Mouse (Mus musculus): ENCODE data around the gene Syna. TPM values are rescaled to one million over a fixed set of nuclear protein-coding genes. Genes with fewer than 3 reads are reported as not detected.

Syna gene
- polyA plus RNA-seq (2015; fragmentation: Nextera tagmentation; extraction: Ambion mirVana) = not detected in 2 replicates

GRCm38 (mm10) chr5:134560071-134560449 lies at the start of gene Syna:
Syna (minus strand) TSS chr5:134560171.
- Histone ChIP-seq H3K27ac (ENCODE audit: low read length) (no peak within 1 kb of the TSS), H3K4me1 (ENCODE audit: control insufficient read depth, insufficient read depth, low read length) (peaks cover 8% of the 10 kb centered on the region), H3K36me3 (ENCODE audit: control insufficient read depth, insufficient read depth, low read length) (no peaks in the 10 kb centered on the region), H3K9me3 (ENCODE audit: control insufficient read depth, low read length) (no peaks in the 10 kb centered on the region), H3K4me3 (ENCODE audit: low read length) (no peak within 1 kb of the TSS), H3K9ac (ENCODE audit: low read depth, low read length) (no peak within 1 kb of the TSS), H3K4me2 (ENCODE audit: low read depth, low read length) (no peak within 1 kb of the TSS), H3K27me3 (replicated peaks; ENCODE audit: control insufficient read depth, insufficient read depth, low read length) (no peaks in the 10 kb centered on the region)
- ATAC-seq = no peak
- 88% methylated on average over 7 of the region's 7 CpGs for WGBS

- no peak overlapping the region for H3K4me2 ChIP-seq (ENCODE audit: low read depth, low read length)
- H3K36me3 ChIP-seq (ENCODE audit: control insufficient read depth, insufficient read depth, low read length) = no peaks in the 10 kb centered on the region
- H3K9ac ChIP-seq (ENCODE audit: low read depth, low read length) = no peak overlapping the region
- ATAC-seq = no peak
- WGBS = 58% methylated on average over 5 of the region's 5 CpGs
- H3K4me3 ChIP-seq (ENCODE audit: low read length) = no peak overlapping the region
- no peaks in the 10 kb centered on the region for H3K9me3 ChIP-seq (ENCODE audit: control insufficient read depth, low read length)
- no peak overlapping the region for H3K27ac ChIP-seq (ENCODE audit: low read length)
- no peaks in the 10 kb centered on the region for H3K27me3 ChIP-seq (replicated peaks; ENCODE audit: control insufficient read depth, insufficient read depth, low read length)
- peaks cover 6% of the 10 kb centered on the region; the same call in 1 of the 2 replicates for H3K4me1 ChIP-seq (ENCODE audit: control insufficient read depth, insufficient read depth, low read length)
These were observed 47.1 kb upstream of the Syna start for GRCm38 (mm10) chr5:134607121-134607520.

DNA sequence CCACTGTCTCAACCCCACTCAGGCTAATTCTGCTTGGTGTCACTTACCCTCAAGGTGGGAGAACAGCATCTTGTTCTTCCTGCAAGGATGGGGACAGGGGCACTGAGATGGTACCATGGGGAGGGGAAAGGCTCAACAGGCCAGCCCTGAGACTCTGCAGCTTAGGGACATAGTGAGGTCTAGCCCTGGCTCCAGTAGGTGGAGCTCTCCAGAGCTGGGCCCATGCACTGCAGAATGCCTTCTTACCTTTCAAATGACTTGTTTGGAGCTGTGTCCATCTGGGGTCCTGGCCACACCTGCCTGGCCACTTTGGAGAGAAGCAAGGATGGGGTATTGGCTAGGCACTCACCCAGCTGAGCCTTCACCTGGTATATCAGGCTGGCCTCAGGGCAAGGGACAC lies 46.3 kb upstream of the Syna start:
- no peak for ATAC-seq
- no peaks in the 10 kb centered on the region for H3K4me1 ChIP-seq (ENCODE audit: control insufficient read depth, insufficient read depth, low read length)
- no peak overlapping the region for H3K4me2 ChIP-seq (ENCODE audit: low read depth, low read length)
- no peaks in the 10 kb centered on the region for H3K9me3 ChIP-seq (ENCODE audit: control insufficient read depth, low read length)
- no peaks in the 10 kb centered on the region for H3K27me3 ChIP-seq (replicated peaks; ENCODE audit: control insufficient read depth, insufficient read depth, low read length)
- H3K9ac ChIP-seq (ENCODE audit: low read depth, low read length) = no peak overlapping the region
- no peaks in the 10 kb centered on the region for H3K36me3 ChIP-seq (ENCODE audit: control insufficient read depth, insufficient read depth, low read length)
- no peak overlapping the region for H3K27ac ChIP-seq (ENCODE audit: low read length)
- no peak overlapping the region for H3K4me3 ChIP-seq (ENCODE audit: low read length)

- Histone ChIP-seq H3K36me3 (ENCODE audit: control insufficient read depth, insufficient read depth, low read length) (no peaks in the 10 kb centered on the region), H3K27me3 (replicated peaks; ENCODE audit: control insufficient read depth, insufficient read depth, low read length) (no peaks in the 10 kb centered on the region), H3K27ac (ENCODE audit: low read length) (no peak overlapping the region), H3K9ac (ENCODE audit: low read depth, low read length) (no peak overlapping the region), H3K9me3 (ENCODE audit: control insufficient read depth, low read length) (no peaks in the 10 kb centered on the region), H3K4me3 (ENCODE audit: low read length) (no peak overlapping the region), H3K4me1 (ENCODE audit: control insufficient read depth, insufficient read depth, low read length) (no peaks in the 10 kb centered on the region), H3K4me2 (ENCODE audit: low read depth, low read length) (no peak overlapping the region)
- 81% methylated on average over 11 of the region's 11 CpGs for WGBS
- ATAC-seq = no peak
These were observed 44.4 kb upstream of the Syna start for GRCm38 (mm10) chr5:134604376-134604775.

- no peaks in the 10 kb centered on the region for H3K4me1 ChIP-seq (ENCODE audit: control insufficient read depth, insufficient read depth, low read length)
- no peak for ATAC-seq
- no peaks in the 10 kb centered on the region for H3K9me3 ChIP-seq (ENCODE audit: control insufficient read depth, low read length)
- H3K4me2 ChIP-seq (ENCODE audit: low read depth, low read length) = no peak overlapping the region
- H3K27me3 ChIP-seq (replicated peaks; ENCODE audit: control insufficient read depth, insufficient read depth, low read length) = no peaks in the 10 kb centered on the region
- WGBS = 85% methylated on average over 10 of the region's 10 CpGs
- H3K36me3 ChIP-seq (ENCODE audit: control insufficient read depth, insufficient read depth, low read length) = peaks cover 24% of the 10 kb centered on the region
- no peak overlapping the region for H3K9ac ChIP-seq (ENCODE audit: low read depth, low read length)
- H3K27ac ChIP-seq (ENCODE audit: low read length) = no peak overlapping the region
- no peak overlapping the region for H3K4me3 ChIP-seq (ENCODE audit: low read length)
These were observed 37.7 kb upstream of the Syna start for GRCm38 (mm10) chr5:134597711-134598110.

DNA sequence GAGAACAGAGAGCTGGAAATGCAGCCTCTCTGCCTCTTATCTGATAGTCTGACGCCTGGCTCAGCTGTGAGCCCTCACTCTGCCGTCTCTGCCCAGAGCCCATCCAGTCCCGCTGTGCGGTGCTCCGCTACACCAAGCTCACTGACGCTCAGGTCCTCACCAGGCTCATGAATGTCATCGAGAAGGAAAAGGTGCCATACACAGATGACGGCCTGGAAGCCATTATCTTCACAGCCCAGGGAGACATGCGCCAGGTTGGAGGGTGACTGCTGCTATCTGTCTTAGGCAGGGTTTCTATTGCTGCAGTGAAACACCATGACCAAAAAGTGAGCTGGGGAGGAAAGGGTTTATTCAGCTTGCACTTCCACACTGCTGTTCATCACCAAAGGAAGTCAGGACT lies 33.1 kb upstream of the Syna start:
- Histone ChIP-seq H3K27me3 (replicated peaks; ENCODE audit: control insufficient read depth, insufficient read depth, low read length) (no peaks in the 10 kb centered on the region), H3K27ac (ENCODE audit: low read length) (no peak overlapping the region), H3K36me3 (ENCODE audit: control insufficient read depth, insufficient read depth, low read length) (peaks cover 32% of the 10 kb centered on the region), H3K4me2 (ENCODE audit: low read depth, low read length) (no peak overlapping the region), H3K9me3 (ENCODE audit: control insufficient read depth, low read length) (no peaks in the 10 kb centered on the region), H3K4me3 (ENCODE audit: low read length) (no peak overlapping the region), H3K4me1 (ENCODE audit: control insufficient read depth, insufficient read depth, low read length) (no peaks in the 10 kb centered on the region), H3K9ac (ENCODE audit: low read depth, low read length) (no peak overlapping the region)
- no peak for ATAC-seq
- 83% methylated on average over 9 of the region's 9 CpGs for WGBS

DNA sequence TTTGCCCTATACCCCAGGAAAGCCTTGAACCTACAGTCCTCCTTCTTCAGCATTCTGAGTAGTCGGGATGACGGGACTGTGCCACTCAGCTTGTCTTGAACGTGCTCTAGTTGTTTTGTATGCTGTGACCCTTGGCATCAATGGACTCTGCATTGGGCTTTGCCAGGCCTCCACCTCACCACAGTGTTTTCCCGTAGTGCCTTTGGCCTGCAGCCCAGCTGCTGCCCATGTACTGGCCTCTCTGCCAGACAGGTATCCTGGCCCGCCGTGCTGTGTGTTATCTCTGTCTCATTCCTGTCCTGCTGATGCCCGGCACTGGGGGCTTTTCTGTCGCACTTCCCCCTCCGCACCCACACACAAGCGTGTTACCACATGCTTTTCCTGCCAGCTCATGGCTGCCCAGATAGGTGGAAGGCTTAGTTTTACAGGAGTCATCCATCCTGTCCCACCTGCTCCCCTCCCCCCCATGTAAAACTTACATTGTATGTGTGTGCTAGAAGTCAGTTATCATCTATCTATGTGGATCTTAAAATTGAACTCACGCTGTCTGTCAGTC lies 32.1 kb upstream of the Syna start:
- Histone ChIP-seq H3K4me3 (ENCODE audit: low read length) (no peak overlapping the region), H3K4me2 (ENCODE audit: low read depth, low read length) (no peak overlapping the region), H3K9me3 (ENCODE audit: control insufficient read depth, low read length) (no peaks in the 10 kb centered on the region), H3K27me3 (replicated peaks; ENCODE audit: control insufficient read depth, insufficient read depth, low read length) (no peaks in the 10 kb centered on the region), H3K9ac (ENCODE audit: low read depth, low read length) (no peak overlapping the region), H3K27ac (ENCODE audit: low read length) (no peak overlapping the region), H3K36me3 (ENCODE audit: control insufficient read depth, insufficient read depth, low read length) (peaks cover 29% of the 10 kb centered on the region), H3K4me1 (ENCODE audit: control insufficient read depth, insufficient read depth, low read length) (no peaks in the 10 kb centered on the region)
- ATAC-seq = no peak
- 86% methylated on average over 11 of the region's 11 CpGs for WGBS

DNA sequence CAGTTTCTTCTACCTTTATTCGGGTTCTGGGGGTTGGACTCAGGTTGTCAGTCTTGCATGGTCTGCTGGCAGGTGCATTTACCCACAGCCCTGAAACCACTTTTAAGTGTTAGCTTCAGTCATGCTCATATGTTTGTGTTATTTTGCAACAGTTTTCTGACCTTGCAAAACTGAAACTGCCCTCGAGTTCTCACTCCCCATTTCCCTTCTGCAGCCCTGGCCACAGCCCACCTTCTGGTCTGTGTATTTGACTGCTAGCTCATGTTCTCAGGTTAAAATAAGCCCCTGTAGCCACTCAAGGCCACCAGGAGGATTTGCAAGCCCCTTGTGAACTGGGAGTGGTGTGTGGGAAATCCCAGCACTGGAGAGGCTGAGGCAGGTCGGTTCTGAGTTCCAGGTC lies 29.9 kb upstream of the Syna start:
- no peak for ATAC-seq
- no peak overlapping the region for H3K4me3 ChIP-seq (ENCODE audit: low read length)
- no peaks in the 10 kb centered on the region for H3K9me3 ChIP-seq (ENCODE audit: control insufficient read depth, low read length)
- H3K4me2 ChIP-seq (ENCODE audit: low read depth, low read length) = no peak overlapping the region
- peaks cover 21% of the 10 kb centered on the region for H3K36me3 ChIP-seq (ENCODE audit: control insufficient read depth, insufficient read depth, low read length)
- 87% methylated on average over 3 of the region's 3 CpGs for WGBS
- no peaks in the 10 kb centered on the region for H3K4me1 ChIP-seq (ENCODE audit: control insufficient read depth, insufficient read depth, low read length)
- no peaks in the 10 kb centered on the region for H3K27me3 ChIP-seq (replicated peaks; ENCODE audit: control insufficient read depth, insufficient read depth, low read length)
- no peak overlapping the region for H3K27ac ChIP-seq (ENCODE audit: low read length)
- no peak overlapping the region for H3K9ac ChIP-seq (ENCODE audit: low read depth, low read length)

DNA sequence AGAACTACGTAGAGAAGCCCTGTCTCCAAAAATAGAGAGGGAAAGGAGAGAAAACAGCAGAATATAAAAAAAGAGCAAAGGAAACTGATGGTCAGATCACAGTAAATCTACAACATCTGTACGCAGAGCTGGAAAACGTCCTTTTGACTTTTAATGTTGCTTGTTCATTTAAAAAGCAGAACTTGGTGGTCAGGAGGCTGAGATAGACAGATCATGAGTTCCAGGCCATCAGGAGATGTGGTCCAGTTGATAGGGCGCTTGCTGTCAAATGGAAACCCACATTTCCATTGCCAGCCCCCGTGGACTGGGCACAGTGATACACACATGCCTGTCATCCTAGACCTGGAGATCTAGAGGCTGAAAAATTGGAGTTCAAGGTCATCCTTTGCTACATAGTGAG lies 24.8 kb upstream of the Syna start:
- WGBS = 87% methylated on average over 5 of the region's 5 CpGs
- H3K27me3 ChIP-seq (replicated peaks; ENCODE audit: control insufficient read depth, insufficient read depth, low read length) = no peaks in the 10 kb centered on the region
- no peaks in the 10 kb centered on the region for H3K9me3 ChIP-seq (ENCODE audit: control insufficient read depth, low read length)
- no peak overlapping the region for H3K9ac ChIP-seq (ENCODE audit: low read depth, low read length)
- no peak overlapping the region for H3K27ac ChIP-seq (ENCODE audit: low read length)
- peaks cover 2% of the 10 kb centered on the region; the same call in 1 of the 2 replicates for H3K36me3 ChIP-seq (ENCODE audit: control insufficient read depth, insufficient read depth, low read length)
- peaks cover 8% of the 10 kb centered on the region for H3K4me1 ChIP-seq (ENCODE audit: control insufficient read depth, insufficient read depth, low read length)
- no peak overlapping the region for H3K4me3 ChIP-seq (ENCODE audit: low read length)
- ATAC-seq = no peak
- no peak overlapping the region for H3K4me2 ChIP-seq (ENCODE audit: low read depth, low read length)

DNA sequence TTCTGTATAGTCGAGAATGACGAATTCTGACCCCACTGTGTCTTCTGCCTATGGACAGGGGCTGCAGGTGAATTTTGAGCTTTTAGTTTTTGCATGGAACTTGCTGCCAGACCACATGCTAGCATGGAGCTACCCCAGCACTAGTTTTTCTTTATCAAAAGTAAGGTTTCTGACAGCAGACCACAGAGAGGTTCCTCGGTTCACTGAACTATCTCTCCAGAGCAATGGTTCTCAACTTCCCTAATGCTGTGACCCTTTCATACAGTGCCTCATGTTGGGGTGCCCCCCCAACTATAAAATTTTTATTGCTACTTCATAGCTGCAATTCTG lies 23.9 kb upstream of the Syna start:
- Histone ChIP-seq H3K4me3 (ENCODE audit: low read length) (0 out of 2 replicates have a peak overlapping the region, but pooled peaks have one; percentile 89), H3K9me3 (ENCODE audit: control insufficient read depth, low read length) (no peaks in the 10 kb centered on the region), H3K36me3 (ENCODE audit: control insufficient read depth, insufficient read depth, low read length) (peaks cover 2% of the 10 kb centered on the region; the same call in 1 of the 2 replicates), H3K27ac (ENCODE audit: low read length) (no peak overlapping the region), H3K4me1 (ENCODE audit: control insufficient read depth, insufficient read depth, low read length) (peaks cover 8% of the 10 kb centered on the region), H3K9ac (ENCODE audit: low read depth, low read length) (peak overlapping the region; percentile 88; the same call in 1 of the 2 replicates), H3K27me3 (replicated peaks; ENCODE audit: control insufficient read depth, insufficient read depth, low read length) (no peaks in the 10 kb centered on the region), H3K4me2 (ENCODE audit: low read depth, low read length) (peak overlapping the region; percentile 66; the same call in 1 of the 2 replicates)
- no peak for ATAC-seq
- 68% methylated on average over 3 of the region's 3 CpGs for WGBS

All from intestine, embryonic 16.5 days (tissue).